Mouse (Mus musculus) liver, postnatal 0 days (tissue): ENCODE results near the gene Elf1.

Experiments
- CTCF ChIP-seq: sonication (generic); IDR thresholded peaks from 2 replicates; pipeline ENCODE4 v1.5.1; 2016; ENCODE audit warnings: antibody characterized with exemption, low read depth
- EP300 ChIP-seq: IDR thresholded peaks from 2 replicates; pipeline ENCODE4 v1.6.1; 2016; ENCODE audit warnings: antibody characterized with exemption, low read depth, mild to moderate bottlenecking

- TF ChIP-seq EP300 (no peak), CTCF (no peak)
Observed at GRCm38 (mm10) chr14:79483611-79484120, 2.7 kb downstream of the Elf1 start.
